Mouse (Mus musculus) E14TG2a.4 (cell line): Measurements from ENCODE around the gene Lgals7.

Source experiments
- CTCF ChIP-seq: conservative IDR thresholded peaks from 2 replicates; pipeline ENCODE4 v1.5.1; 2014; ENCODE audit warnings: low read length
- POU5F1 ChIP-seq: IDR thresholded peaks from 2 replicates; pipeline ENCODE4 v1.6.1; 2014; ENCODE audit warnings: low read length, borderline replicate concordance

GRCm38 (mm10) chr7:28877155-28877554 is 13.5 kb downstream of the Lgals7 start:
- no peak for TF ChIP-seq CTCF
- no peak for TF ChIP-seq POU5F1
